Mouse (Mus musculus) Patski (cell line): ENCODE data around the gene Cdc42ep1. TPM values are rescaled to one million over a fixed set of nuclear protein-coding genes. Genes with fewer than 3 reads are reported as not detected.
A peak's percentile ranks its signal among the peaks of the same experiment; 100 is the strongest.
"Not testable (repeated sequence)": the region's sequence is repeated elsewhere in the genome, so short reads cannot be mapped to it uniquely, and the experiment has no call there.

Experiments used
- ATAC-seq: fragments of 100-300 bp; one replicate; pipeline ENCODE4 v1.8.0; 2021
- CTCF ChIA-PET: fragments of 350-600 bp; sonication (Branson Sonifier 250); formaldehyde crosslinking; loops from one replicate; lab custom pipeline; 2022; ENCODE audit warnings: inconsistent platforms; lab: Charles Lee
- POLR2A ChIA-PET: fragments of 350-600 bp; sonication (Branson Sonifier 250); formaldehyde crosslinking; loops from one replicate; lab custom pipeline; 2022; ENCODE audit warnings: antibody characterized with exemption, inconsistent platforms; lab: Charles Lee
- DNase-seq: peaks from one replicate; pipeline ENCODE4 v3.0.0-alpha.2; 2011; ENCODE audit warnings: low read depth, low spot score
- H3K27me3 ChIP-seq: fragments of 371-371 bp; one replicate; pipeline ENCODE4 v1.5.1; 2021
- CTCF ChIP-seq: fragments of 100-300 bp; IDR thresholded peaks from one replicate; pipeline ENCODE4 v1.5.1; 2021
- in situ Hi-C: fragments of 300-500 bp; cut with MboI; formaldehyde crosslinking; loops from 3 replicates; pipeline ENCODE4 v1.11.1; 2018; ENCODE audit warnings: low pct_unique_long_range_greater_than_20kb, mixed read lengths
- polyA plus RNA-seq: library from polyadenylated mRNA; unstranded; gene quantifications from one replicate; pipeline ENCODE4 v1.2.3, GENCODE M21; 2021

The Cdc42ep1 gene
- polyA plus RNA-seq, 1 experiment from 2014 or later = 111 TPM

DNA sequence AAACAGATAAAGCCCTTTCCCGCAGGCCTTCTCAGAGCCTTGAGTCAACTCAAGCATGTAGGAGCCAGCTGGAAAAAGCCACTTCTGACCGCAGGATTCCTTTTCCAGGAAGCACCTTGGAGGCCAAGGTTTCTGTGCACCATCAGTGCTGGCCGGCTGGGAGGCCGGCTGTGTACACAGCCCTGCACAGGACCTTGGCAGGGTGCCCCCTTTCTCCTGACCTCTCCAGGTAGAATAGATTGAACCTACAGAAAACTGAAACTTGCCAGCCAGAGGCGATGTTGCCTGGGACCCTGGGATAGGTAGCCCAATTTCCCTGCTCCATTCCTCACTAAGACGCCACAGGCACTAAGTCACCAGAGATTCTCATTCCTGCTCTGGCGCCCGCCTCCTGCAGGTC, 3.4 kb downstream of the Cdc42ep1 start:
- ATAC-seq (no peak), DNase-seq (no peak)
- TF ChIP-seq CTCF = no peak
- POLR2A ChIA-PET = interaction anchor here (0.6 to 2.7 kb wide), 3 partner anchors 13 to 38 kb away, joined by 3 to 27 read pairs (median 5); partner anchors contain the start of gene Gga1
- in situ Hi-C loops = no loop called here
- H3K27me3 ChIP-seq = no peaks in the 10 kb centered on the region
- CTCF ChIA-PET = interaction anchor here (1.1 to 15.7 kb wide), 3 partner anchors 9 to 23 kb away, joined by 3 to 144 read pairs (median 4); no protein-coding TSS in a partner anchor

DNA sequence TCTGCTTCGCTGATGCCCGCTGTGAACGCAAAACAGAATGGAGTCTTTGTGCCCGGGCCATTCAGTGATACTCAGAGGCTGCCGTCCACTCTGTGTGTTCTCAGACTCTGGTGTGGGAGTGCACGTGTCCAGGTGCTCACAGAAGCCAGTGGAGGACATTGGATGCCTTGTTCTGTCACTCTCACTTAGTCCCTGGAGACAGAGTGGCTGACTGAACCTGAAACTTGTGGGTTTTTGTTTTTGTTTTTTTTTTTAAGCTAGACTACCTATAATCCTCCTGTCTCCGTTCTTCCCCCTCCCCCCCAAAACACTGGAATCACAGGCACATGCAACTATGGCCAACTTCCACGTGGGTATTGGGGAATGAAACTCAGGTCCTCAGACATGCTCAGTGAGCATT, 3.9 kb downstream of the Cdc42ep1 start:
- H3K27me3 ChIP-seq = no peaks in the 10 kb centered on the region
- in situ Hi-C loops = no loop called here
- ChIA-PET POLR2A (interaction anchor here (1.7 to 2.7 kb wide), 3 partner anchors 13 to 19 kb away, joined by 6 to 27 read pairs (median 14); no protein-coding TSS in a partner anchor), CTCF (interaction anchor here (15.7 kb wide), 1 partner anchor 17 kb away, joined by 144 read pairs; no protein-coding TSS in a partner anchor)
- no peak for DNase-seq
- no peak for TF ChIP-seq CTCF
- no peak for ATAC-seq

DNA sequence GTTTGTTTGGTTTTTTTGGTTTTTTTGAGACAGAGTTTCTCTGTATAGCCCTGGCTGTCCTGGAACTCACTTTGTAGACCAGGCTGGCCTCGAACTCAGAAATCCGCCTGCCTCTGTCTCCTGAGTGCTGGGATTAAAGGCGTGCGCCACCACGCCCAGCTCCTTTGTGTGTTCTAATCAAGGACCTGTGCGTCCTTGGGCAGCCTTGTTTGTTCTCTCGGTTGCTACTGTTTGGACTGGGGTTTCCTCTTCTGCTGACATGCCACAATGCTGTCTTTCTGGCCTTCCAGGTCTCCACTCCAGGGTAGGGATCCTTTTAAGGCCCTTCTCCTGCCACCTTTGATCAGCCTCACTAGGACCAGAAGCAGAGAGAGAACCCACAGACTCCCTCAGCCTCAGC, 4.4 kb downstream of the Cdc42ep1 start:
- POLR2A ChIA-PET = interaction anchor here (0.6 to 2.6 kb wide), 4 partner anchors 12 to 51 kb away, joined by 3 to 14 read pairs (median 5); no protein-coding TSS in a partner anchor
- in situ Hi-C loops, DNase-seq: not testable (repeated sequence)

DNA sequence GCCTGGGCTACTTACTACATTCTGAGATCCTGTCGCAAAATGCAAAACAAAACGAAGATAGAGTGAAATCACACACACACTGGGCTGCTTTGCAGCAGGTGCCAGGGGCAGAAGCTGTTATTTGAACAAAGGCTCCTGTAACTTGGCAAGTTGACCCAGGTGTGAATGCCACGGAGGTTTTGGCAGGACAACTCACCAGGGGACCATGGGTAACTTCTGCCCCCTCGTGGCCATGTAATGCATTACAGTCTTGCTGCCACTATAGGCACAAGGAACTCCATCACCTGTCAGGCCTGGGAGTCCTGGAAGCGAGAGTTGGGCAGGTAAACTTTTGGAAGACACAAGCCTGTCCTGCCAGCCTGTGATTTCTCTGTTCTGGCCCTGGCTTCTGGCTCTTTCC, 6.0 kb downstream of the Cdc42ep1 start:
- in situ Hi-C loops = no loop called here
- no peak for TF ChIP-seq CTCF
- H3K27me3 ChIP-seq = no peaks in the 10 kb centered on the region
- ChIA-PET POLR2A (interaction anchor here (1.3 to 2.8 kb wide), 3 partner anchors 15 to 37 kb away, joined by 5 to 14 read pairs (median 11); no protein-coding TSS in a partner anchor), CTCF (interaction anchor here (1.1 to 15.7 kb wide), 2 partner anchors 9 to 19 kb away, joined by 3 to 144 read pairs; no protein-coding TSS in a partner anchor)
- ATAC-seq = no peak
- no peak for DNase-seq

More for the DNA sequence above, 4.4 kb downstream of the Cdc42ep1 start:
- not testable (repeated sequence) for H3K27me3 ChIP-seq, ATAC-seq
- CTCF ChIA-PET = interaction anchor here (15.7 kb wide), 1 partner anchor 18 kb away, joined by 144 read pairs; no protein-coding TSS in a partner anchor

DNA sequence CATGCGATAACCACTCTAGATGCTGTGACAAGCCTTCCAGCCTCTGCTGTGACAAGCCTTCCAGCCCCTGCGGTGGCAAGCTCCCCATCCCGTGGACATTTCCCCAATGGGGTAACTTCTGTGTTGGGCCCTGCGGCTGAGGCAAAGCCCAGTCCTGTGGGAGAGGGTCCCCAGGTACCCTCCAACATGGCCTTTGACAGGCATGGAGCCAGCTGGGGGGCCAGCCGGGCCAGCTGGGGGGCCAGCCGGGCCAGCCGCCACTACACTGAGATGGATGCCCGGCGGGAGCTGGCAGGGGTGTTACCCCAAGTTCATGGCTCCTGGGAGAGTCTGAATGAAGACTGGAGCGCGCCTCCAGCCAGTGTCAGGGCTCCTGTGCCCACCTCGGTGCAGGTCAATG, 7.1 kb downstream of the Cdc42ep1 start:
- TF ChIP-seq CTCF = no peak
- H3K27me3 ChIP-seq = no peaks in the 10 kb centered on the region
- ChIA-PET POLR2A (interaction anchor here (1.0 to 2.8 kb wide), 2 partner anchors 16 to 22 kb away, joined by 6 to 11 read pairs; no protein-coding TSS in a partner anchor), CTCF (interaction anchor here (1.2 to 15.7 kb wide), 2 partner anchors 20 kb away, joined by 4 to 144 read pairs; no protein-coding TSS in a partner anchor)
- ATAC-seq (no peak), DNase-seq (no peak)
- in situ Hi-C loops = no loop called here

DNA sequence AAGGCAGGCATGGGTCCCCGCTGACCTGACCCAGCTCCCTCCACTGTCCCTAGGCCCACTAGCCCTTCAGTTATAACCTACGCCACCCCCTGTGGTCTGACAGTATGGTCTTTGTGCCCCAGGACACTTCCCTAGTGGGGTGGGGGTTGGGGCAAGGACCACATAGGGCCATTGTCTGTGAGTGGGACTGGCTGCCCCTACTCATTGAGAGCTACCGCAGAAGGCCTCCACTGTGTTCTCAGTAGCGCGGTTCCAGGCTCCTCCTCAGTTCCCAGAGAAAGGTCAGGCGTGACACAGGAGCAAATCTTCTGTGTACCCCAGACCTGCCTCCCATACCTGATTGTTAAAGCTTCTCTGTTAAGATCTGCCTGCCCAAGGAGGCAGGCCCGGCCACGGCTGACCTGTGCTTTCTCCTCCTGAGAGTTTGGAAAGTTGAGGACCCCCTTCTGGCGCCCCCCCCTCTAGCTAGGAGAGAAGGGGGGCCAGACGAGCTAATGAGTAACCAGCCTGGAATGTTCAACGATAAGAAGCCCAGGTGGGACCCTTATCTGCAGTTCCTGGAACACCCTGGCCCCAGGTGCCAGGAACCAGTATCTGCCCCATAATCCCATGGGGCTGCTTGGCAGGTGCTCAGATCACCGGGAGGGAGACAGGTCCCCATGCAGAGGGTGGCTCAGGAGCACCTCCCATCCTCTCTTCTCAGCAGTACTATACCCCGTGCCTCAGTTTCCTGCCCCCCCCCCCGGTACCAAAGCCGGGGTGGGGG, 7.8 kb downstream of the Cdc42ep1 start:
- no peak for TF ChIP-seq CTCF
- ChIA-PET CTCF (interaction anchor here (1.2 to 15.7 kb wide), 2 partner anchors 19 to 21 kb away, joined by 4 to 144 read pairs; no protein-coding TSS in a partner anchor), POLR2A (interaction anchor here (1.0 to 2.8 kb wide), 2 partner anchors 16 to 23 kb away, joined by 6 to 11 read pairs; no protein-coding TSS in a partner anchor)
- ATAC-seq (no peak), DNase-seq (no peak)
- in situ Hi-C loops = no loop called here
- H3K27me3 ChIP-seq = no peaks in the 10 kb centered on the region

DNA sequence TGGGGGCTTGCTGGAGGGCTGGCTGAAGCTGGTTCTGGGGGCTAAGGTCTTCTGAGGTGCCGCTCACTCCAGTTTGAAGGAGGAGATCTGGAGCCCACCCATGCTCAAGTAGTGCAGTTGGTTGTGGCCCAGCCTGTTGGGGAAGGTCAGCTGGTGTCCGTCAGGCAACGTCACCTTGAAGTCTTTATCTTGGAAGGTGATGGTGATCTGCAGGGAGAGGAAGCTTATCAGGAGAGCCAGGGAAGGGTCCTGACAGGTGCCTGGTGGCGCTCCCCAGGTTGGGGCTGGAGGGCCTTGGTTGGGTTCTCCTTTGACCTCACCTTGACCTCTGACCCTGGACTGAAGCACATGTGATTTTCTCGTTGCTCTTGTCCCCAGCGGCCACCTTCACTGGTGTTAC, 8.5 kb downstream of the Cdc42ep1 start:
- no peaks in the 10 kb centered on the region for H3K27me3 ChIP-seq
- no peak for DNase-seq
- ATAC-seq = no peak
- CTCF ChIA-PET = interaction anchor here (15.7 kb wide), 1 partner anchor 22 kb away, joined by 144 read pairs; no protein-coding TSS in a partner anchor
- TF ChIP-seq CTCF = no peak
- POLR2A ChIA-PET = interaction anchor here (2.8 kb wide), 1 partner anchor 17 kb away, joined by 11 read pairs; no protein-coding TSS in a partner anchor
- in situ Hi-C loops = no loop called here

DNA sequence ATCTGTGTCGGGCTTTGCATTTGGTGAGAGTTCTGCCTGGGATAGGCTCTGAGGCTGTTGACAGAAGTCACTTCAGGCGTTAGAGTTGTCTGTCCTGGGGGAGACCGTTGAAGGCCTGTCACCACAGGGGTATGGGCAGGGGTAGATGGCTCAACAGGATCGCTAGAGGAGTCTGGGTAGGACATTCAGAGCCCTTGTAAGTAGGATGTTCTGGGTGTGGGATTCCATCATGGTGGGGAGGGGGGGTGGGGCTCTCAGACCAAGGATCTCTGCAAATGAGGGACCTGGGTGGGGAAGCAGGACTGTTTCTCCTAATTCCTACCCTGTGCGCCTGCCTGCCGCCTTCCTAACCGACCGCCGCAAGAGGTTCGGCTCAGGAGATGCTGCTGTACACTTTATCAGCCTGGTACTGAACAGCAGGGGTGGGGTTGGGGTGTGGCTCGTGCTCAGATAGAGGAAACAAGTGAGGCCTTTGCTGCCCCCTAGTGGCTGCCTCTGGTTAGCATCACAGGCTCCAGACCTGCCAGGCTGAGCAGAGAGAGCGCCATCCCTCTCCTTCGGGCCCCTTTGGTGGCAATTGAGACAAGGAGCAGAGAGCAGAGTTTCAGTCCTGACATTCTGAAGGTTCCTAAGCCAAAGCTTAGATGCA, 9.2 kb downstream of the Cdc42ep1 start:
- ATAC-seq (peak; percentile 56), DNase-seq (no peak)
- in situ Hi-C loops = no loop called here
- no peak for TF ChIP-seq CTCF
- H3K27me3 ChIP-seq = no peaks in the 10 kb centered on the region
- ChIA-PET CTCF (interaction anchor here (1.9 to 15.7 kb wide), 3 partner anchors 17 to 23 kb away, joined by 4 to 144 read pairs (median 7); no protein-coding TSS in a partner anchor), POLR2A (interaction anchor here (1.7 kb wide), 1 partner anchor 22 kb away, joined by 3 read pairs; no protein-coding TSS in a partner anchor)

DNA sequence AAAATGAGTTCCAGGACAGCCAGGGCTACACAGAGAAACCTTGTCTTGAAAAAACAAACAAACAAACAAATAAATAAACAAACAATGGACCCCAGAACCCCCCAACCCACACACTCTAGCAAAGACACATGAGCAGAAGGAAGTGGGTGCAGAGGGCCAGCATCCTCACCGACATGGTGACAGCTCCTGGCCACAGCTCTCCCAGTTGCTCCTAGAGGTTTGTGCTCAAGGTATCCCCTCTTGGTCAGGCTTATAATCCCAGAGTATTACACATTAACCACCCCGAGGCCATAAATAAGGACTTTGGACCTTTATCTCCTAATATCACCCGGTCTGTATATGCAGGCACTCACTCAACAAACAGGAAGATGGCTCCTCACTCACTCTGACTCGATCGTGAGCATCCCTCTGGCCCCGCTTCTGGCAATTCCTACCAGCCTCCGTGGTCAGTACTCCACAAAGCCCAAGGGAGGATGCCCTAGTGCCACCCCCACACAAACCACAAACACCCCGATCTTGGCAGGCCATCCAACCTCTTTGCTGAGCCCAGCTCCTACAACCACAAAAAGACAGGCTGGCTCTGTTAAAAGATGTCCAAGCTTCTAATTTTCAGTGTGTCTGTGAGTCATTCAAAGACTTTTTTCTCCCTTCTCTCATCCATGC, 13.0 kb downstream of the Cdc42ep1 start, which contains the start of gene Lgals2:
Gene Lgals2, minus strand, starts transcription at position 227 of the 663 bp plus-strand sequence.
- no peak for DNase-seq
- no peak for TF ChIP-seq CTCF
- peak; percentile 37 for ATAC-seq
- CTCF ChIA-PET = interaction anchor here (0.9 to 15.7 kb wide), 3 partner anchors 11 to 26 kb away, joined by 3 to 144 read pairs (median 13); no protein-coding TSS in a partner anchor
- POLR2A ChIA-PET = interaction anchor here (0.6 to 1.7 kb wide), 5 partner anchors 10 to 86 kb away, joined by 3 read pairs; no protein-coding TSS in a partner anchor
- in situ Hi-C loops = no loop called here
- no peaks in the 10 kb centered on the region for H3K27me3 ChIP-seq
